Mouse (Mus musculus): ENCODE results near the gene Abcg2.

The Abcg2 gene

GRCm38 (mm10) chr6:58638566-58638965 is 54.2 kb downstream of the Abcg2 start:
- DNase-seq (ENCODE audit: low spot score), result no peak

- DNase-seq (ENCODE audit: low spot score), result no peak
Observed at GRCm38 (mm10) chr6:58639391-58639790, 55.1 kb downstream of the Abcg2 start.

- DNase-seq (ENCODE audit: low spot score), result peak; percentile 78
Observed at GRCm38 (mm10) chr6:58640333-58641018, 56.2 kb downstream of the Abcg2 start.

- DNase-seq (ENCODE audit: low spot score), result no peak
Observed at GRCm38 (mm10) chr6:58641056-58641799, 56.9 kb downstream of the Abcg2 start.

GRCm38 (mm10) chr6:58642191-58642590 is 57.9 kb downstream of the Abcg2 start:
- DNase-seq (ENCODE audit: low spot score), result no peak

GRCm38 (mm10) chr6:58644586-58644985 is 60.3 kb downstream of the Abcg2 start:
- DNase-seq (ENCODE audit: low spot score), result no peak

GRCm38 (mm10) chr6:58648100-58648749 is 63.9 kb downstream of the Abcg2 start:
- DNase-seq (ENCODE audit: low spot score), result no peak

GRCm38 (mm10) chr6:58650136-58650535 is 65.8 kb downstream of the Abcg2 start:
- DNase-seq (ENCODE audit: low spot score), result no peak

GRCm38 (mm10) chr6:58651038-58651437 is 66.7 kb downstream of the Abcg2 start:
- DNase-seq (ENCODE audit: low spot score), result no peak

- DNase-seq (ENCODE audit: low spot score), result no peak
Observed at GRCm38 (mm10) chr6:58660951-58661575, 76.7 kb downstream of the Abcg2 start.

- no peak for DNase-seq (ENCODE audit: low spot score)
Observed at GRCm38 (mm10) chr6:58677802-58678201, 93.5 kb downstream of the Abcg2 start.

- no peak for DNase-seq (ENCODE audit: low spot score)
Observed at GRCm38 (mm10) chr6:58678530-58678929, 94.2 kb downstream of the Abcg2 start.

- no peak for DNase-seq (ENCODE audit: low spot score)
Observed at GRCm38 (mm10) chr6:58691584-58691983, 107.3 kb downstream of the Abcg2 start.

- no peak for DNase-seq (ENCODE audit: low spot score)
Observed at GRCm38 (mm10) chr6:58694257-58694656, 109.9 kb downstream of the Abcg2 start.

GRCm38 (mm10) chr6:58694765-58695164 is 110.4 kb downstream of the Abcg2 start:
- DNase-seq (ENCODE audit: low spot score), result no peak

- DNase-seq (ENCODE audit: low spot score), result no peak
Observed at GRCm38 (mm10) chr6:58710369-58710768, 126.0 kb downstream of the Abcg2 start.

GRCm38 (mm10) chr6:58711909-58712308 is 127.6 kb downstream of the Abcg2 start:
- no peak for DNase-seq (ENCODE audit: low spot score)

GRCm38 (mm10) chr6:58733851-58734250 is 149.5 kb downstream of the Abcg2 start:
- DNase-seq (ENCODE audit: low spot score), result no peak

- DNase-seq (ENCODE audit: low spot score), result no peak
Observed at GRCm38 (mm10) chr6:58735090-58735489, 150.8 kb downstream of the Abcg2 start.

Data from testis, postnatal 10 days (tissue).